Mouse (Mus musculus): Measurements from ENCODE around the gene Olfr288. TPM values are rescaled to one million over a fixed set of nuclear protein-coding genes. Genes with fewer than 3 reads are reported as not detected.

Gene Olfr288
- polyA plus RNA-seq (2014; fragmentation: Nextera tagmentation; extraction: Ambion mirVana), result not detected in 2 replicates

GRCm38 (mm10) chr15:98195442-98195841 is at the start of gene Olfr288:
Olfr288 (minus strand) TSS chr15:98195542.
- H3K27me3 ChIP-seq (ENCODE audit: control insufficient read depth, insufficient read depth, low read length), result no peaks in the 10 kb centered on the region
- no peaks in the 10 kb centered on the region for H3K4me1 ChIP-seq (ENCODE audit: control insufficient read depth in 2 of 2, insufficient read depth in 2 of 2, low read length in 2 of 2)
- no peaks in the 10 kb centered on the region for H3K9me3 ChIP-seq (ENCODE audit: control insufficient read depth, low read length)
- no peak within 1 kb of the TSS for H3K4me2 ChIP-seq (ENCODE audit: low read length)
- H3K4me3 ChIP-seq (ENCODE audit: control insufficient read depth in 1 of 2, insufficient read depth in 1 of 2, low read depth in 1 of 2, low read length in 2 of 2), result no peak within 1 kb of the TSS
- ATAC-seq (ENCODE audit: insufficient number of reproducible peaks, insufficient read depth, low FRiP score, low read depth), result no peak
- H3K9ac ChIP-seq (ENCODE audit: low read length), result no peak within 1 kb of the TSS
- H3K36me3 ChIP-seq (ENCODE audit: control insufficient read depth, insufficient read depth, low read length), result no peaks in the 10 kb centered on the region
- 67% methylated on average over 3 of the region's 3 CpGs for WGBS
- no peak within 1 kb of the TSS for H3K27ac ChIP-seq (replicated peaks in 1 of 2; ENCODE audit: control insufficient read depth in 1 of 2, insufficient read depth in 1 of 2, low read depth in 2 of 2, low read length in 2 of 2)

DNA sequence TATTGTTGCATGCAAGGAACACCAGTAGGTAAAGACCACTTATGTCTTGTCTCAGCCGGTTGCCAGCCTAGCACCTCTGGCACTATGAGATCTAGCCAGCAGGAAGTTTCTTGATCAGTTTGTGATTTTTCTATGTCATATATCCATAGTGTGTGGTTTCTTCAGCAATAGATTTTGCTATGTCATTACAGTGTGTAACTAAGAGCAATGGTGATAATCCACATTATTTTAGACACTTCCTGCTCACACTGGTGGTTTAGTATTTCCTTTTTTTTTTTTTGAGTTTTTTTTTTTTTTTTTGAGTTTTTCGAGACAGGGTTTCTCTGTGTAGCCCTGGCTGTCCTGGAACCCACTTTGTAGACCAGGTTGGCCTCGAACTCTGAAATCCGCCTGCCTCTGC is 40.1 kb upstream of the Olfr288 start:
- peaks cover 11% of the 10 kb centered on the region; the same call in 1 of the 2 replicates for H3K27me3 ChIP-seq (ENCODE audit: control insufficient read depth, insufficient read depth, low read length)
- no peak overlapping the region for H3K9ac ChIP-seq (ENCODE audit: low read length)
- no peaks in the 10 kb centered on the region for H3K4me1 ChIP-seq (ENCODE audit: control insufficient read depth in 2 of 2, insufficient read depth in 2 of 2, low read length in 2 of 2)
- no peak overlapping the region for H3K4me3 ChIP-seq (ENCODE audit: control insufficient read depth in 1 of 2, insufficient read depth in 1 of 2, low read depth in 1 of 2, low read length in 2 of 2)
- WGBS, result 79% methylated on average over 4 of the region's 4 CpGs
- H3K36me3 ChIP-seq (ENCODE audit: control insufficient read depth, insufficient read depth, low read length), result no peaks in the 10 kb centered on the region
- no peak overlapping the region for H3K4me2 ChIP-seq (ENCODE audit: low read length)
- H3K9me3 ChIP-seq (ENCODE audit: control insufficient read depth, low read length), result no peaks in the 10 kb centered on the region
- no peak for ATAC-seq (ENCODE audit: insufficient number of reproducible peaks, insufficient read depth, low FRiP score, low read depth)
- H3K27ac ChIP-seq (replicated peaks in 1 of 2; ENCODE audit: control insufficient read depth in 1 of 2, insufficient read depth in 1 of 2, low read depth in 2 of 2, low read length in 2 of 2), result no peak overlapping the region

GRCm38 (mm10) chr15:98234350-98234749 is 39.0 kb upstream of the Olfr288 start, which contains the start of gene Olfr286:
Olfr286 (minus strand) TSS chr15:98234450.
- H3K27me3 ChIP-seq (ENCODE audit: control insufficient read depth, insufficient read depth, low read length), result peaks cover 11% of the 10 kb centered on the region; the same call in 1 of the 2 replicates
- no peaks in the 10 kb centered on the region for H3K9me3 ChIP-seq (ENCODE audit: control insufficient read depth, low read length)
- 77% methylated on average over 4 of the region's 4 CpGs for WGBS
- H3K4me3 ChIP-seq (ENCODE audit: control insufficient read depth in 1 of 2, insufficient read depth in 1 of 2, low read depth in 1 of 2, low read length in 2 of 2), result no peak within 1 kb of the TSS
- no peaks in the 10 kb centered on the region for H3K36me3 ChIP-seq (ENCODE audit: control insufficient read depth, insufficient read depth, low read length)
- no peak for ATAC-seq (ENCODE audit: insufficient number of reproducible peaks, insufficient read depth, low FRiP score, low read depth)
- no peak within 1 kb of the TSS for H3K4me2 ChIP-seq (ENCODE audit: low read length)
- H3K27ac ChIP-seq (replicated peaks in 1 of 2; ENCODE audit: control insufficient read depth in 1 of 2, insufficient read depth in 1 of 2, low read depth in 2 of 2, low read length in 2 of 2), result no peak within 1 kb of the TSS
- no peaks in the 10 kb centered on the region for H3K4me1 ChIP-seq (ENCODE audit: control insufficient read depth in 2 of 2, insufficient read depth in 2 of 2, low read length in 2 of 2)
- H3K9ac ChIP-seq (ENCODE audit: low read length), result no peak within 1 kb of the TSS

GRCm38 (mm10) chr15:98226096-98226495 is 30.8 kb upstream of the Olfr288 start:
- no peak overlapping the region for H3K27ac ChIP-seq (replicated peaks in 1 of 2; ENCODE audit: control insufficient read depth in 1 of 2, insufficient read depth in 1 of 2, low read depth in 2 of 2, low read length in 2 of 2)
- no peak overlapping the region for H3K4me3 ChIP-seq (ENCODE audit: control insufficient read depth in 1 of 2, insufficient read depth in 1 of 2, low read depth in 1 of 2, low read length in 2 of 2)
- H3K36me3 ChIP-seq (ENCODE audit: control insufficient read depth, insufficient read depth, low read length), result no peaks in the 10 kb centered on the region
- no peaks in the 10 kb centered on the region for H3K27me3 ChIP-seq (ENCODE audit: control insufficient read depth, insufficient read depth, low read length)
- H3K4me1 ChIP-seq (ENCODE audit: control insufficient read depth in 2 of 2, insufficient read depth in 2 of 2, low read length in 2 of 2), result no peaks in the 10 kb centered on the region
- H3K4me2 ChIP-seq (ENCODE audit: low read length), result no peak overlapping the region
- no peak overlapping the region for H3K9ac ChIP-seq (ENCODE audit: low read length)
- no peak for ATAC-seq (ENCODE audit: insufficient number of reproducible peaks, insufficient read depth, low FRiP score, low read depth)
- WGBS, result 73% methylated on average over 7 of the region's 7 CpGs
- no peaks in the 10 kb centered on the region for H3K9me3 ChIP-seq (ENCODE audit: control insufficient read depth, low read length)

GRCm38 (mm10) chr15:98225610-98226009 is 30.3 kb upstream of the Olfr288 start:
- H3K36me3 ChIP-seq (ENCODE audit: control insufficient read depth, insufficient read depth, low read length), result no peaks in the 10 kb centered on the region
- no peak overlapping the region for H3K4me2 ChIP-seq (ENCODE audit: low read length)
- no peak overlapping the region for H3K27ac ChIP-seq (replicated peaks in 1 of 2; ENCODE audit: control insufficient read depth in 1 of 2, insufficient read depth in 1 of 2, low read depth in 2 of 2, low read length in 2 of 2)
- no peak overlapping the region for H3K9ac ChIP-seq (ENCODE audit: low read length)
- no peak for ATAC-seq (ENCODE audit: insufficient number of reproducible peaks, insufficient read depth, low FRiP score, low read depth)
- H3K4me3 ChIP-seq (ENCODE audit: control insufficient read depth in 1 of 2, insufficient read depth in 1 of 2, low read depth in 1 of 2, low read length in 2 of 2), result no peak overlapping the region
- no peaks in the 10 kb centered on the region for H3K27me3 ChIP-seq (ENCODE audit: control insufficient read depth, insufficient read depth, low read length)
- WGBS, result 45% methylated on average over 16 of the region's 16 CpGs
- no peaks in the 10 kb centered on the region for H3K9me3 ChIP-seq (ENCODE audit: control insufficient read depth, low read length)
- H3K4me1 ChIP-seq (ENCODE audit: control insufficient read depth in 2 of 2, insufficient read depth in 2 of 2, low read length in 2 of 2), result no peaks in the 10 kb centered on the region

- no peak for ATAC-seq (ENCODE audit: insufficient number of reproducible peaks, insufficient read depth, low FRiP score, low read depth)
Measured at GRCm38 (mm10) chr15:98222377-98222776, 27.0 kb upstream of the Olfr288 start.

GRCm38 (mm10) chr15:98220877-98221276 is 25.5 kb upstream of the Olfr288 start, which contains the start of the genes Gm44579 and Olfr287:
Gm44579 (minus strand) TSS chr15:98220977.
Olfr287 (minus strand) TSS chr15:98221056.
- H3K36me3 ChIP-seq (ENCODE audit: control insufficient read depth, insufficient read depth, low read length), result no peaks in the 10 kb centered on the region
- no peaks in the 10 kb centered on the region for H3K9me3 ChIP-seq (ENCODE audit: control insufficient read depth, low read length)
- H3K27me3 ChIP-seq (ENCODE audit: control insufficient read depth, insufficient read depth, low read length), result no peaks in the 10 kb centered on the region
- 77% methylated on average over 4 of the region's 4 CpGs for WGBS
- H3K4me3 ChIP-seq (ENCODE audit: control insufficient read depth in 1 of 2, insufficient read depth in 1 of 2, low read depth in 1 of 2, low read length in 2 of 2), result no peak within 1 kb of the TSS
- ATAC-seq (ENCODE audit: insufficient number of reproducible peaks, insufficient read depth, low FRiP score, low read depth), result no peak
- no peak within 1 kb of the TSS for H3K27ac ChIP-seq (replicated peaks in 1 of 2; ENCODE audit: control insufficient read depth in 1 of 2, insufficient read depth in 1 of 2, low read depth in 2 of 2, low read length in 2 of 2)
- H3K9ac ChIP-seq (ENCODE audit: low read length), result no peak within 1 kb of the TSS
- H3K4me1 ChIP-seq (ENCODE audit: control insufficient read depth in 2 of 2, insufficient read depth in 2 of 2, low read length in 2 of 2), result no peaks in the 10 kb centered on the region
- H3K4me2 ChIP-seq (ENCODE audit: low read length), result no peak within 1 kb of the TSS

More at GRCm38 (mm10) chr15:98222377-98222776, 27.0 kb upstream of the Olfr288 start:
- H3K27ac ChIP-seq (replicated peaks in 1 of 2; ENCODE audit: control insufficient read depth in 1 of 2, insufficient read depth in 1 of 2, low read depth in 2 of 2, low read length in 2 of 2), result no peak overlapping the region
- H3K9me3 ChIP-seq (ENCODE audit: control insufficient read depth, low read length), result no peaks in the 10 kb centered on the region
- H3K9ac ChIP-seq (ENCODE audit: low read length), result no peak overlapping the region
- H3K4me1 ChIP-seq (ENCODE audit: control insufficient read depth in 2 of 2, insufficient read depth in 2 of 2, low read length in 2 of 2), result no peaks in the 10 kb centered on the region
- no peaks in the 10 kb centered on the region for H3K27me3 ChIP-seq (ENCODE audit: control insufficient read depth, insufficient read depth, low read length)
- no peak overlapping the region for H3K4me3 ChIP-seq (ENCODE audit: control insufficient read depth in 1 of 2, insufficient read depth in 1 of 2, low read depth in 1 of 2, low read length in 2 of 2)
- H3K36me3 ChIP-seq (ENCODE audit: control insufficient read depth, insufficient read depth, low read length), result no peaks in the 10 kb centered on the region
- H3K4me2 ChIP-seq (ENCODE audit: low read length), result no peak overlapping the region

DNA sequence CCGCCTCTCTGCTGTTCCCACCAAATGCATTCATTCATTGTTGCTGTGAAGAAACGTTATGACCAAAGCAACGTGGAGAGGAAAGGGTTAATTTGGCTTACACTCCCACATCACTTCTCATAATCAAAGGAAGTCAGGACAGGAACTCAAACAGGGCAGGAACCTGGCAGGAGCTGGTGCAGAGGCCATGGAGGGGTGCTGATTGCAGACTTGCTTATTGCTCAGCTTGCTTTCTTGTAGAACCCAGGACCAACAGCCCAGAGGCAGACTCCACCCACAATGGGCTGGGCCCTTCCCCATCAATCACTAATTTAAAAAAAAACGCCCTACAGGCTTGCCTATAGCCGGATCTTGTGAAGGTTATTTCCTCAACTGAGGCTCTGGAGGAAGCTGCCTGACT is 18.8 kb upstream of the Olfr288 start:
- Histone ChIP-seq H3K4me2 (ENCODE audit: low read length) (no peak overlapping the region), H3K27me3 (ENCODE audit: control insufficient read depth, insufficient read depth, low read length) (no peaks in the 10 kb centered on the region), H3K36me3 (ENCODE audit: control insufficient read depth, insufficient read depth, low read length) (no peaks in the 10 kb centered on the region), H3K27ac (replicated peaks in 1 of 2; ENCODE audit: control insufficient read depth in 1 of 2, insufficient read depth in 1 of 2, low read depth in 2 of 2, low read length in 2 of 2) (no peak overlapping the region), H3K9ac (ENCODE audit: low read length) (no peak overlapping the region), H3K4me1 (ENCODE audit: control insufficient read depth in 2 of 2, insufficient read depth in 2 of 2, low read length in 2 of 2) (peaks cover 3 to 6% of the 10 kb centered on the region in 2 experiments; a peak in 2 of 4 replicates), H3K4me3 (ENCODE audit: control insufficient read depth in 1 of 2, insufficient read depth in 1 of 2, low read depth in 1 of 2, low read length in 2 of 2) (no peak overlapping the region), H3K9me3 (ENCODE audit: control insufficient read depth, low read length) (no peaks in the 10 kb centered on the region)
- ATAC-seq (ENCODE audit: insufficient number of reproducible peaks, insufficient read depth, low FRiP score, low read depth), result no peak
- 66% methylated on average over 5 of the region's 5 CpGs for WGBS
